Mouse (Mus musculus) thymus, adult 2 months (tissue): ENCODE results near the gene Becn1.

Experiments used
- CTCF ChIP-seq: fragments of 200-500 bp; IDR thresholded peaks from 2 replicates; pipeline ENCODE4 v1.5.1; 2012; ENCODE audit warnings: mild to moderate bottlenecking, control low read depth, low read length, moderate library complexity, borderline replicate concordance; ENCODE audit not compliant: control insufficient read depth, poor library complexity, insufficient read depth; ENCODE audit errors: extremely low read depth
- POLR2A ChIP-seq: fragments of 200-500 bp; IDR thresholded peaks from 2 replicates; pipeline ENCODE4 v1.6.1; 2012; ENCODE audit warnings: mild to moderate bottlenecking, low read length, control low read depth, moderate library complexity; ENCODE audit not compliant: control insufficient read depth, poor library complexity, insufficient read depth; ENCODE audit errors: extremely low read depth

DNA sequence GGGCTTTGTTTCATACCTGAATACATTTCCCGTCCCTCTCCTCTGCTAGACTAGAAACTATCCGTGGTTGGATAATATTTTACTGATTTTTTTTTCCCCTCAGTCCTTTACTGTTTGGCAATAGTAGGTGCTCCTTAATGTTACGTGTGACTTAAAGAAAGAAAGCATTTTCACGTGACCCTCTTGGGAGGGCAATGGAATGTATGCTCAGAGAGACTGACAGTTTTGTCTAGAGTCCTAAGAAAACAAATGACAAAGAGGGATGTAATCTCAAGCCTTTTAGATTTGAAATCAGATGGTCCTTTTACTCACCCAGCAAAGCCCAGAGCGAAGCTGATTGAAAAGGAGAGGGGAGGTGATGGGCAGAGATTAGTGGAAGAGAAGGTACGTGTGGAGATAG lies 36.2 kb downstream of the Becn1 start:
- TF ChIP-seq CTCF (no peak), POLR2A (no peak)
